Mouse (Mus musculus) heart, postnatal 36 days (tissue): Measurements from ENCODE around the gene Spink2. TPM values are rescaled to one million over a fixed set of nuclear protein-coding genes. Genes with fewer than 3 reads are reported as not detected.
A peak's percentile ranks its signal among the peaks of the same experiment; 100 is the strongest.
"Not testable (repeated sequence)": the region's sequence is repeated elsewhere in the genome, so short reads cannot be mapped to it uniquely, and the experiment has no call there.

Source experiments
- DNase-seq, 2 experiments: peaks; one replicate each; pipeline ENCODE4 v3.0.0; 2021 to 2022
- intact Hi-C: fragments of 180-260 bp; cut with DNase I; formaldehyde crosslinking; loops from one replicate; pipeline ENCODE4 v1.15.1; 2025
- total RNA-seq, 2 experiments: library from RNA; stranded (reverse); gene quantifications; 2 replicates each; pipeline ENCODE4 v1.2.3; 2021

The Spink2 gene
- total RNA-seq = under 1 TPM in 1 of 2 experiments, not detected in 1; 0.53 TPM

- intact Hi-C loops = no loop called here
- DNase-seq = peak in 1 of 2 experiments; percentile 22
These were observed at the start of gene Spink2 for GRCm38 (mm10) chr5:77211236-77211635. TSS of gene Spink2 (minus strand) at chr5:77211471.

DNA sequence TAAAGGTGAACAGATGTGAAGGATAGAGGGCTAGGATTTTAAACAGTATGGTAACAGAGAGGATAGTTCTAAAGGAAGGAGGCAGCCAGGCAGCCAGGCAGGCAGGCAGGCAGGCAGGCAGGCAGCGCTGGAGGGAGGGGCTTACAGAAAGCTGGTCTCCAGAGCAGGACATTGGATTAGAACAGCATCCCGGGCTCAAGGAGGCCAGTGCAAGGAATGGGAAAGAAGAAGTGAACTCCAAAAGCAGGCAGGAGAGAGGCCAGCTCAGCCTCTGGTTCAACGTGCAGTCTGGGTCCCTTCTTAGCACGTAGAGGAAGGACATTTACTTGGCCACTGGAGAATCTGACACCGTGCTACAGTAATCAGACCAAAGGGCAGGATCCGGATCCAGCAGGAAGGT is 48.9 kb upstream of the Spink2 start:
- no peak for DNase-seq
- intact Hi-C loops = no loop called here

GRCm38 (mm10) chr5:77259315-77259714 is 48.0 kb upstream of the Spink2 start:
- intact Hi-C loops = no loop called here
- DNase-seq = no peak

GRCm38 (mm10) chr5:77257603-77258002 is 46.3 kb upstream of the Spink2 start:
- intact Hi-C loops = no loop called here
- no peak for DNase-seq

GRCm38 (mm10) chr5:77254402-77254801 is 43.1 kb upstream of the Spink2 start:
- DNase-seq = no peak
- intact Hi-C loops = no loop called here

- intact Hi-C loops = no loop called here
These were observed 41.9 kb upstream of the Spink2 start for GRCm38 (mm10) chr5:77253154-77253553.

DNA sequence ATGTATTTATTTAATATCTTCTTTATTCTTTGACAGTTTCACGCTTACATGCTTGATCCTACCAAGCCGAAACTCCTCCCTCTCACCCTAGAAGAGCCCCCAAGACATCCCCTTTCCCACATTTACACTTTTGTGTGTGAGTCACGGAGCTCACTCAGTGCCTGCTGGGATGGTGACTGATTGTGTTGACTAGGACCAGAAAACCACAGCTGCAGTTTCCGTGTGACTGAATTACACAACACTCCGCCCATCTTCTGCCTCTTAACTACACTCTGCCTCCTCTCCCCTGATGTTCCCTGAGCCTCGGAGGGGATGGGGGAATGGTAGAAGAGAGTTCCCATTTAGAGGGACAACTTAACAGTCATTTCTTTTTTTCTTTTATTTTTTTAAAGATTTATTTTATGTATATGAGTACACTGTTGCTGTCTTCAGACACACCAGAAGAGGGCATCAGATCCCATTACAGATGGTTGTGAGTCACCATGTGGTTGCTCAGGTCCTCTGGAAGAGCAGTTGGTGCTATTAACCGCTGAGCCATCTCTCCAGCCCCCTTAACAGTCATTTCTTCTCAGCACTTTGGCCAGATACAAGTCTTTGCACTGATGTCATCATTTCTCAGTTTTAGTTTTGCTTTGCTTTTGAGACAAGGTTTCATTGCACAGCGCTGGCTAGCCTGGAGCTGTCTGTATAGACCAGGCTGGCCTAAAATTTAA is 41.0 kb upstream of the Spink2 start:
- intact Hi-C loops = no loop called here

More at GRCm38 (mm10) chr5:77253154-77253553, 41.9 kb upstream of the Spink2 start:
- DNase-seq = no peak

GRCm38 (mm10) chr5:77251656-77252055 is 40.4 kb upstream of the Spink2 start:
- no peak for DNase-seq
- intact Hi-C loops = no loop called here

More for the DNA sequence above, 41.0 kb upstream of the Spink2 start:
- no peak for DNase-seq

DNA sequence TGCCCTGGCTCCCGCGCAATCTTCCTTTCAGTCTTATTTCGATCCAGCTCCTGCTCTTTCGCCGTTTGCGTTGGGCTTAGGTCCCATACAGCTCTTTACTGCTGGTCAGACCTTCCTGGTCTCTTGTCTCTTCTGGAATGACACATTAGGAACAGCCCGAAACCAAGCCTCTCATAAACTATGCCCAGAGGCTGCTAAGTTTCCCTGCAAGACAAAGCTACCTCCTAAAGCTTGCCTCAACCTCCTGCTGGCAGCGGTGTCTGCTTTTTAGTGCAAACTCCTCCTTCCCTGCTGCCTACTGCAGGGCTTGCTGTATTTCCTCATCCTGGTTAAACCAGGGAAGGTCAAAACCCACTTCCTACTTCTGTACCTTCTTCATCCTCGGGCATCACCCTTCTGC is 38.8 kb upstream of the Spink2 start:
- intact Hi-C loops = no loop called here
- no peak for DNase-seq

GRCm38 (mm10) chr5:77245787-77246671 is 34.8 kb upstream of the Spink2 start:
- intact Hi-C loops = no loop called here
- no peak for DNase-seq

GRCm38 (mm10) chr5:77245463-77245786 is 34.2 kb upstream of the Spink2 start:
- no peak for DNase-seq
- intact Hi-C loops = no loop called here

DNA sequence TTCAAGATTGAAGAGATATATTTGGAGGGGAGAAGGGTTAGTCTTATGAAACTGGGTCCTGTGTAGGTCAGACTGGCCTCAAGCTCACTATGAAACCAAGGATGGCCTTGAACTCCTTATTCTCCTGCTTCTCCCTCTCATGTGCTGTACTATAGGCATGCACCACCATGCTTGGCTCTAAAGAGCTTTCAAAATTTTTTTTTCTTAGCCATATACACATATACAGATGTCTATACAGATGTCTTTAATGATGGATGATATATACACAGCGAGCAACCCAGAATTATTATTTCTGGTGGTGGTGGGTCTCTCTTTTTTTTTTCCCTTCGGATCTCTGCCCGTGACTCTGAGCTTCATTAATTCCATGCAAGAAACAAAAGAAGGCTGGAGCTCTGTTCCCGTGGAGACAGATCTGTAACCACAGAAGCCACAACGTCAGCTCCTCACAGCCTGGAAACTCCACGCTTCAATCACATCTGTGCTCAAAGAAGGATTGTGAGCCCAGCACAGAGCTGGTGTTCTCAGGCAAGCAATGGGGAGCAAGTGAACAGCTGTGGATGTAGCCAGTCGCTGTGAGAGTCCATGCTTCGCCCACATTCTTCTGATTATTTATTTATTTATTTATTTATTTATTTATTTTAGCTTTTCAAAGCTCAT is 33.2 kb upstream of the Spink2 start:
- intact Hi-C loops = no loop called here
- no peak for DNase-seq

GRCm38 (mm10) chr5:77237104-77237503 is 25.8 kb upstream of the Spink2 start:
- DNase-seq = no peak
- intact Hi-C loops = no loop called here

GRCm38 (mm10) chr5:77234921-77235320 is 23.6 kb upstream of the Spink2 start:
- intact Hi-C loops = no loop called here
- DNase-seq = no peak

GRCm38 (mm10) chr5:77231863-77232262 is 20.6 kb upstream of the Spink2 start:
- intact Hi-C loops, DNase-seq: not testable (repeated sequence)

DNA sequence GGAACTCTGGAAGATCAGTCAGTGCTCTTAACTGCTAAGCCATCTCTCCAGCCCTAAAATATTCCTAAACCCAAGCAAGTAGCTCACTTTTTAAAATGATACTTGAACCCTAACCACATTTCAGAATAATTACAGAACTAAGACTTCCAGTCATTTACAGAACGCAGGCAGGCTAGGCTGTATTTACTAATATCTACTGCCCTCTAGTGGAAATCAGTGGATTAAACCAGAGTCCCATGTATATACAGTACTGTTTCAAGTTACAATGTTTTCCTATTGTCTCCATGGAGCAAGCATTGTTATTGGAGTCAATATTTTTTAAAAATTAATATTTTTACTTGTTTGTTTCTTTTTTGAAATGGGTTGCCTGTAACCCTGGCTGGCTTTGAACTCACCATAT is 17.7 kb upstream of the Spink2 start:
- intact Hi-C loops = no loop called here
- no peak for DNase-seq

DNA sequence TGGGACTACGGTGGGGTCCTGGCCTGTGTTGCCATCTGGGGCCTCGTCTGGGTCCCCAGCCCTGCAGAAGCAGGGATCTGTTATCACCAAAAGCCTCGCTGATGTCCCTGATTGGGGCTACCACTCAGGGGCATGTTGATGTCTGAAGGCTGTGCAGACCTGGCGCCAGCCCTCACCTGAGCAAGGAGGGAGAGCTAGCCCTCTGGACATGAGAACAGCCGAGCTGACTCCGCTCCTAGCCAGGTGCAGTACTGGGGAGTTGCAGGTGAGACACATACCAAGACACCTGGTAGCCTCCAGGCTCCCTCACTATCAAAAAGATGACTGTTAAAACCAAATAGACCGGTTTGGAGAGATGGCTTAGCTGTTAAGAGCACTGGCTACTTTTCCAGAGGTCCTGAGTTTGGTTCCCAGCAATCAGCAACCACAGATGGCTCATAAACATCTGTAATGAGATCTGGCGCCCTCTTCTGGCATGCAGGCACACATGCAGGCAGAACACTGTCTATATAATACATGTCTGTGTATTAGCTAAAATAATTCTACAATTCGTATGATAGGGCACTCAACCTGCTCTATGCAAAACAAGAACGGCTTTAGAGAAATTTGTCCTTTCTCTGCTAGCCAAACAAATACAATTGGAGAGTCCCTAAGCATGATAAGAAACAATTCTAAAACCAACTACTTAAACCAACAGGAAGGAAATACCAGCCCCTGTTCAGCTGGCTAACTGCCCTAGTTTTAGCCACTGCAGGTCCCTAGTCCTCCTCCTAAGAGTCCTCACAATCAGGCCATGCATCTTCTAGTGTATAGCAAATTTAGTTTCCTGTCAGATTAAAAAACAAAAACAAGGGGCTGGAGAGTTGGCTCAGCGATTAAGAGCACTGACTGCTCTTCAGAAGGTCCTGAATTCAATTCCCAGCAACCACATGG is 12.0 kb upstream of the Spink2 start:
- intact Hi-C loops = no loop called here
- no peak for DNase-seq

- no peak for DNase-seq
- intact Hi-C loops = loop anchor here (1.0 to 5.0 kb wide), 4 partner anchors 45 to 219 kb away; no protein-coding TSS in a partner anchor
These were observed 6.5 kb upstream of the Spink2 start for GRCm38 (mm10) chr5:77217724-77218123.

DNA sequence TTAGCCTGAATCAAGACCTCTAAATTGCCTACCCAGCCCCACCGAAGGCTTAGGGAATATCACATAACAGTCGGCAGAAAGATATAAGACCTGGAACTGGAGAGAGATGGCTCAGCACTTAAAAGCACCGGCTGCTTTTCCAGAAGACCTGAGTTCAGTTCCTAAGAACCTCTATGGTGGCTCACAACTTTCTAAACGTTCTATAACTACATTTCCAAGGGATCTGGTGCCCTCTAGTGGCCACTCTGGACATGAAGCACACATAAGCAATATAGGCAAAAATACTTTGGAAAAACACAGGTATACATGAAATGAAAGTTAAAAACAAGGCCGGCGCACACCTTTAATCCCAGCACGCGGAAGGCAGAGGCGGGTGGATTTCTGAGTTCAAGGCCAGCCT is 5.9 kb upstream of the Spink2 start:
- DNase-seq = peak; percentile 72 to 84
- intact Hi-C loops = loop anchor here (1.0 to 5.0 kb wide), 4 partner anchors 45 to 219 kb away; no protein-coding TSS in a partner anchor

DNA sequence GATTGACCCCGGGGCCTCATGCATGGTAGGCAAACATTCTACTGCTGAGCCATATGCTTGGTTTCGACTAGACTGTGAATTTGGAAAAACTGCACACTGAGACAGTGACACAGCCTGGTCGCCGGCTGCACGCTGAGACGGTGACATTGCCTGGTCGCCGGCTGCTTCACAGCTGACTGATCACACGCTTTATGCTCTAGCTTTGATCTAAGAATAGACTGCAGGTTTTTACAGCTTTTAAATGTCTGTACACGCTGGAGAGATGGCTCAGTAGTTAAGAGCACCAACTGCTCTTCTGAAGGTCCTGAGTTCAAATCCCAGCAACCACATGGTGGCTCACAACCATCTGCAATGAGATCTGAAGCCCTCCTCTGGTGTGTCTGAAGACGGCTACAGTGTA is 5.1 kb downstream of the Spink2 start:
- no peak for DNase-seq
- intact Hi-C loops = no loop called here
